Mouse (Mus musculus): ENCODE data around the gene Slc25a36. TPM values are rescaled to one million over a fixed set of nuclear protein-coding genes. Genes with fewer than 3 reads are reported as not detected.

Gene Slc25a36
- polyA plus RNA-seq (2014; fragmentation: Nextera tagmentation; extraction: Ambion mirVana), result 78.2 and 82.4 TPM in 2 replicates

GRCm38 (mm10) chr9:97110571-97111390, at the start of gene Slc25a36:
Gene Slc25a36 (minus strand): TSS chr9:97111157.
- peak; percentile 99 for ATAC-seq (ENCODE audit: insufficient read depth, low FRiP score, low TSS enrichment)
- under 1% methylated on average over 71 of the region's 91 CpGs for WGBS
- Histone ChIP-seq H3K4me1 (ENCODE audit: control insufficient read depth, insufficient read depth, low read length) (peaks cover 10% of the 10 kb centered on the region), H3K4me3 (ENCODE audit: low read depth, low read length) (peak within 1 kb of the TSS; percentile 84), H3K4me2 (ENCODE audit: low read depth) (peak within 1 kb of the TSS; percentile 64), H3K9me3 (ENCODE audit: control insufficient read depth, low read length) (no peaks in the 10 kb centered on the region), H3K9ac (ENCODE audit: low read length) (peak within 1 kb of the TSS; percentile 87), H3K27ac (ENCODE audit: low read depth, low read length) (peak within 1 kb of the TSS; percentile 89), H3K27me3 (ENCODE audit: control insufficient read depth, insufficient read depth, low read length) (no peaks in the 10 kb centered on the region), H3K36me3 (ENCODE audit: control insufficient read depth, insufficient read depth, low read length) (no peaks in the 10 kb centered on the region)
- peak; percentile 97 for DNase-seq (ENCODE audit: low spot score)

GRCm38 (mm10) chr9:97158412-97158811, 47.5 kb upstream of the Slc25a36 start:
- no peak overlapping the region for H3K9ac ChIP-seq (ENCODE audit: low read length)
- H3K9me3 ChIP-seq (ENCODE audit: control insufficient read depth, low read length), result no peaks in the 10 kb centered on the region
- H3K4me3 ChIP-seq (ENCODE audit: low read depth, low read length), result no peak overlapping the region
- H3K27me3 ChIP-seq (ENCODE audit: control insufficient read depth, insufficient read depth, low read length), result no peaks in the 10 kb centered on the region
- no peaks in the 10 kb centered on the region for H3K4me1 ChIP-seq (ENCODE audit: control insufficient read depth, insufficient read depth, low read length)
- ATAC-seq (ENCODE audit: insufficient read depth, low FRiP score, low TSS enrichment), result no peak
- no peak overlapping the region for H3K4me2 ChIP-seq (ENCODE audit: low read depth)
- H3K27ac ChIP-seq (ENCODE audit: low read depth, low read length), result no peak overlapping the region
- WGBS, result 83% methylated on average over 3 of the region's 3 CpGs
- no peaks in the 10 kb centered on the region for H3K36me3 ChIP-seq (ENCODE audit: control insufficient read depth, insufficient read depth, low read length)
- no peak for DNase-seq (ENCODE audit: low spot score)

- H3K9ac ChIP-seq (ENCODE audit: low read length), result no peak overlapping the region
- ATAC-seq (ENCODE audit: insufficient read depth, low FRiP score, low TSS enrichment), result no peak
- H3K27me3 ChIP-seq (ENCODE audit: control insufficient read depth, insufficient read depth, low read length), result no peaks in the 10 kb centered on the region
- no peak overlapping the region for H3K4me3 ChIP-seq (ENCODE audit: low read depth, low read length)
- H3K27ac ChIP-seq (ENCODE audit: low read depth, low read length), result no peak overlapping the region
- H3K4me2 ChIP-seq (ENCODE audit: low read depth), result no peak overlapping the region
- no peaks in the 10 kb centered on the region for H3K9me3 ChIP-seq (ENCODE audit: control insufficient read depth, low read length)
- DNase-seq (ENCODE audit: low spot score), result no peak
- no peaks in the 10 kb centered on the region for H3K4me1 ChIP-seq (ENCODE audit: control insufficient read depth, insufficient read depth, low read length)
- no peaks in the 10 kb centered on the region for H3K36me3 ChIP-seq (ENCODE audit: control insufficient read depth, insufficient read depth, low read length)
- WGBS, result 77% methylated on average over 3 of the region's 3 CpGs
These were observed 45.0 kb upstream of the Slc25a36 start for GRCm38 (mm10) chr9:97155981-97156380.

- Histone ChIP-seq H3K9me3 (ENCODE audit: control insufficient read depth, low read length) (no peaks in the 10 kb centered on the region), H3K9ac (ENCODE audit: low read length) (no peak overlapping the region), H3K27ac (ENCODE audit: low read depth, low read length) (no peak overlapping the region), H3K4me1 (ENCODE audit: control insufficient read depth, insufficient read depth, low read length) (no peaks in the 10 kb centered on the region), H3K27me3 (ENCODE audit: control insufficient read depth, insufficient read depth, low read length) (no peaks in the 10 kb centered on the region), H3K4me2 (ENCODE audit: low read depth) (no peak overlapping the region), H3K36me3 (ENCODE audit: control insufficient read depth, insufficient read depth, low read length) (no peaks in the 10 kb centered on the region), H3K4me3 (ENCODE audit: low read depth, low read length) (no peak overlapping the region)
- no peak for ATAC-seq (ENCODE audit: insufficient read depth, low FRiP score, low TSS enrichment)
- no peak for DNase-seq (ENCODE audit: low spot score)
- WGBS, result 92% methylated on average over 4 of the region's 4 CpGs
These were observed 44.0 kb upstream of the Slc25a36 start for GRCm38 (mm10) chr9:97154956-97155355.

- H3K4me3 ChIP-seq (ENCODE audit: low read depth, low read length), result no peak overlapping the region
- no peak overlapping the region for H3K9ac ChIP-seq (ENCODE audit: low read length)
- no peak for DNase-seq (ENCODE audit: low spot score)
- 88% methylated on average over 3 of the region's 3 CpGs for WGBS
- H3K27ac ChIP-seq (ENCODE audit: low read depth, low read length), result no peak overlapping the region
- H3K9me3 ChIP-seq (ENCODE audit: control insufficient read depth, low read length), result no peaks in the 10 kb centered on the region
- no peak overlapping the region for H3K4me2 ChIP-seq (ENCODE audit: low read depth)
- no peak for ATAC-seq (ENCODE audit: insufficient read depth, low FRiP score, low TSS enrichment)
- H3K27me3 ChIP-seq (ENCODE audit: control insufficient read depth, insufficient read depth, low read length), result no peaks in the 10 kb centered on the region
- H3K36me3 ChIP-seq (ENCODE audit: control insufficient read depth, insufficient read depth, low read length), result no peaks in the 10 kb centered on the region
- H3K4me1 ChIP-seq (ENCODE audit: control insufficient read depth, insufficient read depth, low read length), result no peaks in the 10 kb centered on the region
These were observed 42.0 kb upstream of the Slc25a36 start for GRCm38 (mm10) chr9:97153006-97153405.

- Histone ChIP-seq H3K9me3 (ENCODE audit: control insufficient read depth, low read length) (no peaks in the 10 kb centered on the region), H3K4me3 (ENCODE audit: low read depth, low read length) (no peak overlapping the region), H3K4me2 (ENCODE audit: low read depth) (no peak overlapping the region), H3K9ac (ENCODE audit: low read length) (no peak overlapping the region), H3K4me1 (ENCODE audit: control insufficient read depth, insufficient read depth, low read length) (no peaks in the 10 kb centered on the region), H3K36me3 (ENCODE audit: control insufficient read depth, insufficient read depth, low read length) (no peaks in the 10 kb centered on the region), H3K27me3 (ENCODE audit: control insufficient read depth, insufficient read depth, low read length) (no peaks in the 10 kb centered on the region), H3K27ac (ENCODE audit: low read depth, low read length) (no peak overlapping the region)
- no peak for DNase-seq (ENCODE audit: low spot score)
- WGBS, result 90% methylated on average over 2 of the region's 2 CpGs
- no peak for ATAC-seq (ENCODE audit: insufficient read depth, low FRiP score, low TSS enrichment)
These were observed 36.3 kb upstream of the Slc25a36 start for GRCm38 (mm10) chr9:97147270-97147669.

- Histone ChIP-seq H3K4me1 (ENCODE audit: control insufficient read depth, insufficient read depth, low read length) (no peaks in the 10 kb centered on the region), H3K4me3 (ENCODE audit: low read depth, low read length) (no peak overlapping the region), H3K36me3 (ENCODE audit: control insufficient read depth, insufficient read depth, low read length) (no peaks in the 10 kb centered on the region), H3K9ac (ENCODE audit: low read length) (no peak overlapping the region), H3K4me2 (ENCODE audit: low read depth) (no peak overlapping the region), H3K27ac (ENCODE audit: low read depth, low read length) (no peak overlapping the region), H3K27me3 (ENCODE audit: control insufficient read depth, insufficient read depth, low read length) (no peaks in the 10 kb centered on the region), H3K9me3 (ENCODE audit: control insufficient read depth, low read length) (no peaks in the 10 kb centered on the region)
- ATAC-seq (ENCODE audit: insufficient read depth, low FRiP score, low TSS enrichment), result no peak
- 81% methylated on average over 6 of the region's 6 CpGs for WGBS
- DNase-seq (ENCODE audit: low spot score), result no peak
These were observed 34.4 kb upstream of the Slc25a36 start for GRCm38 (mm10) chr9:97145351-97145750.

GRCm38 (mm10) chr9:97143416-97143815, 32.5 kb upstream of the Slc25a36 start:
- Histone ChIP-seq H3K9ac (ENCODE audit: low read length) (no peak overlapping the region), H3K4me1 (ENCODE audit: control insufficient read depth, insufficient read depth, low read length) (no peaks in the 10 kb centered on the region), H3K36me3 (ENCODE audit: control insufficient read depth, insufficient read depth, low read length) (no peaks in the 10 kb centered on the region), H3K9me3 (ENCODE audit: control insufficient read depth, low read length) (no peaks in the 10 kb centered on the region), H3K4me2 (ENCODE audit: low read depth) (no peak overlapping the region), H3K27ac (ENCODE audit: low read depth, low read length) (no peak overlapping the region), H3K4me3 (ENCODE audit: low read depth, low read length) (no peak overlapping the region), H3K27me3 (ENCODE audit: control insufficient read depth, insufficient read depth, low read length) (no peaks in the 10 kb centered on the region)
- whole genome bisulfite sequencing, result 93% methylated on average over 5 of the region's 5 CpGs
- ATAC-seq (ENCODE audit: insufficient read depth, low FRiP score, low TSS enrichment), result no peak
- no peak for DNase-seq (ENCODE audit: low spot score)

- WGBS, result 76% methylated on average over 1 of the region's 1 CpGs
- Histone ChIP-seq H3K4me3 (ENCODE audit: low read depth, low read length) (no peak overlapping the region), H3K27ac (ENCODE audit: low read depth, low read length) (no peak overlapping the region), H3K9me3 (ENCODE audit: control insufficient read depth, low read length) (no peaks in the 10 kb centered on the region), H3K9ac (ENCODE audit: low read length) (no peak overlapping the region), H3K36me3 (ENCODE audit: control insufficient read depth, insufficient read depth, low read length) (no peaks in the 10 kb centered on the region), H3K4me2 (ENCODE audit: low read depth) (no peak overlapping the region), H3K27me3 (ENCODE audit: control insufficient read depth, insufficient read depth, low read length) (no peaks in the 10 kb centered on the region), H3K4me1 (ENCODE audit: control insufficient read depth, insufficient read depth, low read length) (no peaks in the 10 kb centered on the region)
- no peak for ATAC-seq (ENCODE audit: insufficient read depth, low FRiP score, low TSS enrichment)
- no peak for DNase-seq (ENCODE audit: low spot score)
These were observed 31.6 kb upstream of the Slc25a36 start for GRCm38 (mm10) chr9:97142558-97142957.
